Mouse (Mus musculus) hindbrain, embryonic 10.5 days (tissue): ENCODE results near the gene Bcas3. TPM values are rescaled to one million over a fixed set of nuclear protein-coding genes. Genes with fewer than 3 reads are reported as not detected.
A peak's percentile ranks its signal among the peaks of the same experiment; 100 is the strongest.
"Not testable (repeated sequence)": the region's sequence is repeated elsewhere in the genome, so short reads cannot be mapped to it uniquely, and the experiment has no call there.

ENCODE experiments used
- DNase-seq: peaks from one replicate; pipeline ENCODE4 v3.0.0-alpha.2; 2017; ENCODE audit warnings: low spot score
- H3K27ac ChIP-seq: fragments of 300-500 bp; sonication (generic); 2 replicates; pipeline ENCODE4 v1.5.1; 2016; ENCODE audit warnings: mild to moderate bottlenecking, moderate library complexity
- H3K27me3 ChIP-seq: fragments of 300-500 bp; sonication (generic); 2 replicates; pipeline ENCODE4 v1.6.1; 2016; ENCODE audit warnings: mild to moderate bottlenecking; ENCODE audit not compliant: poor library complexity, insufficient read depth, severe bottlenecking
- H3K36me3 ChIP-seq: fragments of 300-500 bp; sonication (generic); 2 replicates; pipeline ENCODE4 v1.6.1; 2016; ENCODE audit warnings: mild to moderate bottlenecking, moderate library complexity
- H3K4me1 ChIP-seq: fragments of 300-500 bp; sonication (generic); replicated peaks from 2 replicates; pipeline ENCODE4 v1.6.1; 2016; ENCODE audit warnings: mild to moderate bottlenecking
- H3K4me3 ChIP-seq: fragments of 300-500 bp; sonication (generic); 2 replicates; pipeline ENCODE4 v1.5.1; 2016; ENCODE audit warnings: mild to moderate bottlenecking, moderate library complexity
- H3K9me3 ChIP-seq: fragments of 300-500 bp; sonication (generic); 2 replicates; pipeline ENCODE4 v1.6.1; 2016; ENCODE audit warnings: mild to moderate bottlenecking, moderate library complexity
- WGBS: fragments of 180-500 bp; shearing (Covaris S2); methylation state at CpG from one replicate; pipeline ENCODE4 v1.1.7; 2016; 5-methylcytosine and 5-hydroxymethylcytosine counted together
- polyA plus RNA-seq: library from polyadenylated mRNA; unstranded; fragments of >200 nt; fragmentation: Nextera tagmentation; extraction: Ambion mirVana; gene quantifications from 2 replicates; pipeline ENCODE4 v1.2.1, GENCODE M21; 2016

The Bcas3 gene
- polyA plus RNA-seq, 1 experiment from 2014 or later, result 37.3 TPM

- H3K4me1 ChIP-seq, result peaks cover 14% of the 10 kb centered on the region
- peaks cover 26% of the 10 kb centered on the region for H3K27me3 ChIP-seq
- H3K36me3 ChIP-seq, result no peaks in the 10 kb centered on the region
- no peak overlapping the region for H3K27ac ChIP-seq
- WGBS, result 93% methylated on average over 1 of the region's 1 CpGs
- no peak for DNase-seq
- no peaks in the 10 kb centered on the region for H3K9me3 ChIP-seq
- no peak overlapping the region for H3K4me3 ChIP-seq
Measured at GRCm38 (mm10) chr11:85707496-85707895, 354.5 kb downstream of the Bcas3 start.

- Histone ChIP-seq H3K27me3 (peaks cover 36% of the 10 kb centered on the region), H3K4me1 (peaks cover 30% of the 10 kb centered on the region), H3K9me3 (no peaks in the 10 kb centered on the region), H3K36me3 (no peaks in the 10 kb centered on the region), H3K4me3 (no peak overlapping the region), H3K27ac (no peak overlapping the region; the same call in 1 of the 2 replicates)
- WGBS, result 84% methylated on average over 6 of the region's 6 CpGs
- no peak for DNase-seq
Measured at GRCm38 (mm10) chr11:85709147-85709546, 356.2 kb downstream of the Bcas3 start.

- 80% methylated on average over 7 of the region's 7 CpGs for WGBS
- Histone ChIP-seq H3K4me3 (no peak overlapping the region), H3K27ac (no peak overlapping the region; the same call in 1 of the 2 replicates), H3K36me3 (no peaks in the 10 kb centered on the region), H3K4me1 (peaks cover 40% of the 10 kb centered on the region), H3K27me3 (peaks cover 36% of the 10 kb centered on the region), H3K9me3 (no peaks in the 10 kb centered on the region)
- no peak for DNase-seq
Measured at GRCm38 (mm10) chr11:85710155-85710554, 357.2 kb downstream of the Bcas3 start.

GRCm38 (mm10) chr11:85712026-85712804, 359.2 kb downstream of the Bcas3 start:
- H3K27me3 ChIP-seq, result peaks cover 55% of the 10 kb centered on the region

GRCm38 (mm10) chr11:85712860-85713813, 360.2 kb downstream of the Bcas3 start:
- WGBS, result 58% methylated on average over 19 of the region's 19 CpGs
- H3K27me3 ChIP-seq, result peaks cover 61% of the 10 kb centered on the region
- H3K9me3 ChIP-seq, result no peaks in the 10 kb centered on the region
- peak overlapping the region; percentile 62; the same call in 1 of the 2 replicates for H3K27ac ChIP-seq
- peak; percentile 52 for DNase-seq
- no peaks in the 10 kb centered on the region for H3K36me3 ChIP-seq
- peaks cover 49% of the 10 kb centered on the region for H3K4me1 ChIP-seq
- H3K4me3 ChIP-seq, result peak overlapping the region; percentile 18; the same call in 1 of the 2 replicates

More at GRCm38 (mm10) chr11:85712026-85712804, 359.2 kb downstream of the Bcas3 start:
- H3K9me3 ChIP-seq, result no peaks in the 10 kb centered on the region
- no peak for DNase-seq
- peaks cover 49% of the 10 kb centered on the region for H3K4me1 ChIP-seq
- WGBS, result 90% methylated on average over 8 of the region's 8 CpGs
- no peak overlapping the region for H3K27ac ChIP-seq
- no peaks in the 10 kb centered on the region for H3K36me3 ChIP-seq
- no peak overlapping the region for H3K4me3 ChIP-seq

- Histone ChIP-seq H3K27ac (peak overlapping the region; percentile 62), H3K4me1 (peaks cover 54% of the 10 kb centered on the region), H3K27me3 (peaks cover 66% of the 10 kb centered on the region), H3K9me3 (no peaks in the 10 kb centered on the region), H3K4me3 (peak overlapping the region; percentile 18; the same call in 1 of the 2 replicates), H3K36me3 (no peaks in the 10 kb centered on the region)
- no peak for DNase-seq
- 3% methylated on average over 2 of the region's 2 CpGs for WGBS
Measured at GRCm38 (mm10) chr11:85713814-85714208, 360.8 kb downstream of the Bcas3 start.

GRCm38 (mm10) chr11:85714312-85714931, 361.5 kb downstream of the Bcas3 start:
- DNase-seq, result no peak
- H3K4me1 ChIP-seq, result peaks cover 56% of the 10 kb centered on the region
- H3K9me3 ChIP-seq, result no peaks in the 10 kb centered on the region
- WGBS, result 5% methylated on average over 7 of the region's 7 CpGs
- 0 out of 2 replicates have a peak overlapping the region, but pooled peaks have one; percentile 3 for H3K4me3 ChIP-seq
- H3K27me3 ChIP-seq, result peaks cover 70% of the 10 kb centered on the region
- no peaks in the 10 kb centered on the region for H3K36me3 ChIP-seq
- peak overlapping the region; percentile 62 for H3K27ac ChIP-seq

GRCm38 (mm10) chr11:85716730-85717129, 363.8 kb downstream of the Bcas3 start:
- H3K27me3 ChIP-seq, result peaks cover 61% of the 10 kb centered on the region
- H3K4me3 ChIP-seq, H3K9me3 ChIP-seq, H3K36me3 ChIP-seq, DNase-seq, H3K27ac ChIP-seq: not testable (repeated sequence)
- H3K4me1 ChIP-seq, result peaks cover 66% of the 10 kb centered on the region
- 85% methylated on average over 2 of the region's 2 CpGs for WGBS

GRCm38 (mm10) chr11:85719091-85719490, 366.1 kb downstream of the Bcas3 start:
- no peaks in the 10 kb centered on the region for H3K9me3 ChIP-seq
- WGBS, result 84% methylated on average over 10 of the region's 10 CpGs
- H3K4me3 ChIP-seq, result no peak overlapping the region
- peaks cover 50% of the 10 kb centered on the region for H3K4me1 ChIP-seq
- H3K27ac ChIP-seq, result peak overlapping the region; percentile 77
- no peak for DNase-seq
- H3K27me3 ChIP-seq, result peaks cover 45% of the 10 kb centered on the region
- no peaks in the 10 kb centered on the region for H3K36me3 ChIP-seq

GRCm38 (mm10) chr11:85719766-85720165, 366.8 kb downstream of the Bcas3 start:
- Histone ChIP-seq H3K4me3 (no peak overlapping the region), H3K36me3 (no peaks in the 10 kb centered on the region), H3K4me1 (peaks cover 44% of the 10 kb centered on the region), H3K27me3 (peaks cover 48% of the 10 kb centered on the region), H3K27ac (peak overlapping the region; percentile 77), H3K9me3 (no peaks in the 10 kb centered on the region)
- 36% methylated on average over 7 of the region's 7 CpGs for WGBS
- no peak for DNase-seq

GRCm38 (mm10) chr11:85720269-85720773, 367.4 kb downstream of the Bcas3 start:
- Histone ChIP-seq H3K4me1 (peaks cover 38% of the 10 kb centered on the region), H3K27me3 (peaks cover 46% of the 10 kb centered on the region), H3K27ac (peak overlapping the region; percentile 77), H3K9me3 (no peaks in the 10 kb centered on the region), H3K4me3 (no peak overlapping the region), H3K36me3 (no peaks in the 10 kb centered on the region)
- WGBS, result 12% methylated on average over 6 of the region's 6 CpGs
- DNase-seq, result peak; percentile 43

- Histone ChIP-seq H3K9me3 (no peaks in the 10 kb centered on the region), H3K4me1 (peaks cover 31% of the 10 kb centered on the region), H3K36me3 (no peaks in the 10 kb centered on the region), H3K27ac (no peak overlapping the region), H3K4me3 (no peak overlapping the region), H3K27me3 (peaks cover 31% of the 10 kb centered on the region)
- DNase-seq, result no peak
- WGBS, result 89% methylated on average over 4 of the region's 4 CpGs
Measured at GRCm38 (mm10) chr11:85721986-85722385, 369.0 kb downstream of the Bcas3 start.
